In genomic region chr10:28232273-28233167, GRCm38 (mm10) we compare ENCODE assay signal across 10 mouse cellular contexts.
DNase-seq lines count a peak whose midpoint lies in the region; ATAC-seq lines count a peak whose summit lies in the region.
"Had no signal": no experiment of that assay in that cellular context is flagged by ENCODE, and none has a peak within 500 bp of the region (broad histone marks: within the 10 kb centered on the region; RNA-seq: fewer than 3 reads in every experiment).

No protein-coding gene starts in this region.

- H3K4me3 ChIP-seq in forebrain, embryonic 11.5 days (ENCODE audit: low read depth, low read length): no peak overlapping the region
- H3K4me3 ChIP-seq in forebrain, embryonic 15.5 days: no peak overlapping the region
- H3K4me3 ChIP-seq in embryonic facial prominence, embryonic 14.5 days (ENCODE audit: low read depth, low read length): no peak overlapping the region
- H3K4me3 ChIP-seq in midbrain, embryonic 16.5 days (ENCODE audit: low read depth, low read length): no peak overlapping the region
- H3K4me3 ChIP-seq: layer of hippocampus, adult 2 months had no signal

- H3K9ac ChIP-seq in forebrain, embryonic 11.5 days (ENCODE audit: low read length): no peak overlapping the region
- H3K9ac ChIP-seq in forebrain, embryonic 15.5 days (replicated peaks): no peak overlapping the region
- no peak overlapping the region for H3K9ac ChIP-seq in embryonic facial prominence, embryonic 14.5 days (ENCODE audit: low read depth, low read length)
- H3K9ac ChIP-seq in midbrain, embryonic 16.5 days (ENCODE audit: low read depth, low read length): no peak overlapping the region

- H3K4me2 ChIP-seq in forebrain, embryonic 11.5 days (ENCODE audit: low read depth, low read length, severe bottlenecking): no peak overlapping the region
- H3K4me2 ChIP-seq in forebrain, embryonic 15.5 days (replicated peaks): no peak overlapping the region
- H3K4me2 ChIP-seq in embryonic facial prominence, embryonic 14.5 days (ENCODE audit: low read depth, low read length): no peak overlapping the region
- H3K4me2 ChIP-seq in midbrain, embryonic 16.5 days (ENCODE audit: low read length): no peak overlapping the region

- no peaks in the 10 kb centered on the region for H3K36me3 ChIP-seq in forebrain, embryonic 11.5 days (ENCODE audit: control insufficient read depth, insufficient read depth, low read length)
- H3K36me3 ChIP-seq in forebrain, embryonic 15.5 days: no peaks in the 10 kb centered on the region
- H3K36me3 ChIP-seq in embryonic facial prominence, embryonic 14.5 days (ENCODE audit: control insufficient read depth, insufficient read depth, low read length): no peaks in the 10 kb centered on the region
- no peaks in the 10 kb centered on the region for H3K36me3 ChIP-seq in midbrain, embryonic 16.5 days (ENCODE audit: control insufficient read depth, insufficient read depth, low read length)

- no peaks in the 10 kb centered on the region for H3K9me3 ChIP-seq in forebrain, embryonic 11.5 days (ENCODE audit: control insufficient read depth, low read length)
- H3K9me3 ChIP-seq in forebrain, embryonic 15.5 days: no peaks in the 10 kb centered on the region
- H3K9me3 ChIP-seq in embryonic facial prominence, embryonic 14.5 days (ENCODE audit: control insufficient read depth, low read length): no peaks in the 10 kb centered on the region
- H3K9me3 ChIP-seq in midbrain, embryonic 16.5 days (replicated peaks; ENCODE audit: control insufficient read depth, low read length, poor library complexity, severe bottlenecking): no peaks in the 10 kb centered on the region

- H3K27ac ChIP-seq in forebrain, embryonic 11.5 days (ENCODE audit: low read depth, low read length): no peak overlapping the region
- no peak overlapping the region for H3K27ac ChIP-seq in forebrain, embryonic 15.5 days (replicated peaks)
- no peak overlapping the region for H3K27ac ChIP-seq in embryonic facial prominence, embryonic 14.5 days (replicated peaks; ENCODE audit: low read depth, low read length)
- no peak overlapping the region for H3K27ac ChIP-seq in midbrain, embryonic 16.5 days (ENCODE audit: low read length)
- H3K27ac ChIP-seq: layer of hippocampus, adult 2 months had no signal

- ATAC-seq in forebrain, embryonic 11.5 days (replicated peaks; ENCODE audit: low FRiP score): peak; percentile 75; the same call in 1 of the 2 replicates
- no peak for ATAC-seq in forebrain, embryonic 15.5 days (replicated peaks)
- peak; percentile 74; the same call in 1 of the 2 replicates for ATAC-seq in embryonic facial prominence, embryonic 14.5 days (ENCODE audit: low read depth)
- ATAC-seq in midbrain, embryonic 16.5 days: peak; percentile 80

- WGBS in forebrain, embryonic 11.5 days: 26% methylated on average over 4 of the region's 4 CpGs
- 26% methylated on average over 4 of the region's 4 CpGs for WGBS in forebrain, embryonic 15.5 days
- 42% methylated on average over 4 of the region's 4 CpGs for WGBS in embryonic facial prominence, embryonic 14.5 days
- WGBS in midbrain, embryonic 16.5 days: 13% methylated on average over 4 of the region's 4 CpGs

- peak; percentile 53 for DNase-seq in forebrain, embryonic 11.5 days (ENCODE audit: low spot score)
- DNase-seq in NIH3T3 (ENCODE audit: low read depth): peak; percentile 20
- DNase-seq in embryonic facial prominence, embryonic 14.5 days (ENCODE audit: low spot score): peak; percentile 42
- no peak for DNase-seq in ovary, adult 18-20 months (ENCODE audit: low spot score)
- no peak for DNase-seq in left cerebral cortex, adult 8-10 months (ENCODE audit: low spot score in 2 of 2)
- no peak for DNase-seq in urinary bladder, adult 18-20 months (ENCODE audit: low spot score in 2 of 2)
- DNase-seq: lung, postnatal 36 days had no signal

- no peaks in the 10 kb centered on the region for H3K4me1 ChIP-seq in forebrain, embryonic 11.5 days (replicated peaks; ENCODE audit: control insufficient read depth, insufficient read depth, low read length)
- H3K4me1 ChIP-seq in forebrain, embryonic 15.5 days: no peaks in the 10 kb centered on the region
- no peaks in the 10 kb centered on the region for H3K4me1 ChIP-seq in embryonic facial prominence, embryonic 14.5 days (ENCODE audit: control insufficient read depth, insufficient read depth, low read length)
- H3K4me1 ChIP-seq in midbrain, embryonic 16.5 days (ENCODE audit: control insufficient read depth, insufficient read depth, low read length): peaks cover 5% of the 10 kb centered on the region

- no peaks in the 10 kb centered on the region for H3K27me3 ChIP-seq in forebrain, embryonic 11.5 days (ENCODE audit: control insufficient read depth, insufficient read depth, low read length)
- H3K27me3 ChIP-seq in forebrain, embryonic 15.5 days: no peaks in the 10 kb centered on the region
- no peaks in the 10 kb centered on the region for H3K27me3 ChIP-seq in embryonic facial prominence, embryonic 14.5 days (replicated peaks; ENCODE audit: control insufficient read depth, insufficient read depth, low read length)
- no peaks in the 10 kb centered on the region for H3K27me3 ChIP-seq in midbrain, embryonic 16.5 days (ENCODE audit: control insufficient read depth, insufficient read depth, low read depth, low read length)

Comparison
In these comparisons a context has a peak if more than half of its experiments do, and no peak if none do; other contexts are left out.
1. DNase-seq: peak in forebrain, embryonic 11.5 days (single experiment), NIH3T3 (single experiment) and embryonic facial prominence, embryonic 14.5 days (single experiment); none in ovary, adult 18-20 months (single experiment), left cerebral cortex, adult 8-10 months (0 of 2) and urinary bladder, adult 18-20 months (0 of 2).